29 mouse cellular contexts compared by ENCODE assay signal in the genomic region with DNA sequence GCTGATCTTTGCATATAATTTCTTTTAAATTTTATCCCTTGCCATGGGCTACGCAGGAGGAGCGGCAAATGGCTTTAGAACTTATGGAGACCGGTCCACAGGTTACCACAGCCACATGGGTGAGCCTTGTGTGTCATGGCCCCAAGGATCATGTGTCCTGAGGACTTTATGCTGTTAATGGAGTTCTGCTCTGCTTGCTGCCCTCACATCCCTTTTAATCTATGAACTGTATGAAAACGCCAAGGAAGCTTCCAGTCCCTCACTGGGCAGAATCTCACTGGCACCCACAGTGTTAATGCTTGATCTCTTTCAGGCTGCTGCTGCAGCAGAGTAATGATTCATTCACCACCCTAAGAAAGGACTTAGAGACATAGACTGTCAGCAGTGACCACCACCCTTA.
"Had no signal": no experiment of that assay in that cellular context is flagged by ENCODE, and none has a peak within 500 bp of the region (broad histone marks: within the 10 kb centered on the region; RNA-seq: fewer than 3 reads in every experiment).

No protein-coding gene starts in this region.

- H3K4me1 ChIP-seq: limb, embryonic 12.5 days; limb, embryonic 13.5 days; limb, embryonic 15.5 days; liver, embryonic 12.5 days; liver, embryonic 13.5 days; liver, embryonic 15.5 days; lung, embryonic 15.5 days; megakaryocyte, embryonic 14.5 days; midbrain, embryonic 12.5 days; neural tube, embryonic 12.5 days had no signal

- H3K36me3 ChIP-seq: limb, embryonic 10.5 days; limb, embryonic 12.5 days; limb, embryonic 13.5 days; limb, embryonic 15.5 days; liver, embryonic 12.5 days; liver, embryonic 13.5 days; liver, embryonic 15.5 days; lung, embryonic 15.5 days; midbrain, embryonic 12.5 days; neural tube, embryonic 12.5 days; neural tube, embryonic 13.5 days had no signal

- H3K4me3 ChIP-seq: left cerebral cortex, adult 2 months; limb, embryonic 10.5 days; limb, embryonic 12.5 days; limb, embryonic 13.5 days; limb, embryonic 15.5 days; liver, embryonic 12.5 days; liver, embryonic 13.5 days; liver, embryonic 15.5 days; lung, embryonic 15.5 days; megakaryocyte, embryonic 14.5 days; midbrain, embryonic 12.5 days; myocyte; neural tube, embryonic 12.5 days; neural tube, embryonic 13.5 days had no signal

- DNase-seq: left cerebral cortex, postnatal 4 days; liver; liver, embryonic 13.5 days; liver, postnatal 0 days; lung, adult 18-20 months; lung, adult 2 months; lung, embryonic 14.5 days; lung, postnatal 10 days; lung, postnatal 14 days; lung, postnatal 36 days; lung, postnatal 4 days; midbrain, embryonic 14.5 days had no signal

- H3K4me2 ChIP-seq: limb, embryonic 12.5 days; limb, embryonic 13.5 days; limb, embryonic 15.5 days; liver, embryonic 11.5 days; liver, embryonic 12.5 days; liver, embryonic 13.5 days; liver, embryonic 15.5 days; lung, embryonic 14.5 days; lung, embryonic 15.5 days; midbrain, embryonic 12.5 days; neural tube, embryonic 12.5 days; neural tube, embryonic 13.5 days had no signal

- H3K9me3 ChIP-seq: limb, embryonic 10.5 days; limb, embryonic 12.5 days; limb, embryonic 13.5 days; limb, embryonic 15.5 days; liver, embryonic 12.5 days; liver, embryonic 13.5 days; liver, embryonic 15.5 days; lung, embryonic 15.5 days; megakaryocyte, embryonic 14.5 days; midbrain, embryonic 12.5 days; neural tube, embryonic 12.5 days; neural tube, embryonic 13.5 days had no signal

- H3K27me3 ChIP-seq: limb, embryonic 12.5 days; limb, embryonic 13.5 days; limb, embryonic 15.5 days; liver, embryonic 12.5 days; liver, embryonic 13.5 days; liver, embryonic 15.5 days; lung, embryonic 15.5 days; megakaryocyte, embryonic 14.5 days; midbrain, embryonic 12.5 days; neural tube, embryonic 12.5 days; neural tube, embryonic 13.5 days had no signal

- H3K9ac ChIP-seq: limb, embryonic 12.5 days; limb, embryonic 13.5 days; limb, embryonic 15.5 days; liver, embryonic 12.5 days; liver, embryonic 13.5 days; liver, embryonic 14.5 days; liver, embryonic 15.5 days; liver, postnatal 0 days; lung, embryonic 14.5 days; lung, embryonic 15.5 days; midbrain, embryonic 12.5 days; neural tube, embryonic 12.5 days; neural tube, embryonic 13.5 days had no signal

- ATAC-seq: liver, embryonic 12.5 days; liver, postnatal 0 days; lung, postnatal 0 days had no signal

- H3K27ac ChIP-seq: left cerebral cortex, adult 2 months; limb, embryonic 10.5 days; limb, embryonic 12.5 days; limb, embryonic 13.5 days; limb, embryonic 15.5 days; liver, embryonic 12.5 days; liver, embryonic 13.5 days; liver, embryonic 14.5 days; liver, embryonic 15.5 days; lung, embryonic 15.5 days; macrophage; midbrain, embryonic 12.5 days; neural tube, embryonic 12.5 days; neural tube, embryonic 13.5 days had no signal
